Mouse (Mus musculus) CH12.LX (cell line): ENCODE measurements around the gene Prkcsh. TPM values are rescaled to one million over a fixed set of nuclear protein-coding genes. Genes with fewer than 3 reads are reported as not detected.

ENCODE experiments used
- DNase-seq: peaks from one replicate; pipeline ENCODE4 v3.0.0-alpha.2; 2013; ENCODE audit errors: extremely low read depth
- H3K27ac ChIP-seq: 2 replicates; pipeline ENCODE4 v1.5.1; 2012; ENCODE audit warnings: low read depth, mild to moderate bottlenecking, control low read depth, moderate library complexity; ENCODE audit not compliant: insufficient read depth
- H3K27me3 ChIP-seq: replicated peaks from 2 replicates; pipeline ENCODE3; 2012; ENCODE audit warnings: inconsistent platforms
- H3K36me3 ChIP-seq, 2 experiments: replicated peaks in 1 of 2; 2 replicates each; pipeline versions ENCODE3 to v1.6.1; 2012; ENCODE audit warnings: inconsistent platforms in 1 of 2, low read length in 1 of 2, mild to moderate bottlenecking in 1 of 2, mixed read lengths in 1 of 2, moderate library complexity in 1 of 2; ENCODE audit not compliant: control insufficient read depth in 1 of 2, insufficient read depth in 1 of 2
- H3K4me1 ChIP-seq, 2 experiments: 2 replicates each; pipeline ENCODE4 v1.6.1; 2012; ENCODE audit warnings: inconsistent platforms in 1 of 2, moderate library complexity in 1 of 2; ENCODE audit not compliant: insufficient read depth in 2 of 2, control insufficient read depth in 1 of 2
- H3K4me2 ChIP-seq: 2 replicates; pipeline ENCODE4 v1.6.1; 2012; ENCODE audit warnings: low read depth, mild to moderate bottlenecking, control low read depth; ENCODE audit not compliant: poor library complexity, insufficient read depth, severe bottlenecking
- H3K4me3 ChIP-seq, 3 experiments: fragments of 150-350 bp in 1 of 3; sonication (generic) in 1 of 3; replicated peaks in 1 of 3; 2 replicates each; pipeline versions ENCODE3 to v1.5.1; 2011 to 2012; ENCODE audit warnings: low read depth in 2 of 3, low read length in 2 of 3, mild to moderate bottlenecking in 2 of 3, moderate library complexity in 2 of 3, control low read depth in 1 of 3, improper control_type of control experiment in 1 of 3, inconsistent platforms in 1 of 3, mixed read lengths in 1 of 3; ENCODE audit not compliant: poor library complexity in 1 of 3
- H3K79me2 ChIP-seq: replicated peaks from 2 replicates; pipeline ENCODE4 v1.6.1; 2012; ENCODE audit warnings: mild to moderate bottlenecking, moderate library complexity; ENCODE audit not compliant: control insufficient read depth, poor library complexity, insufficient read depth, severe bottlenecking; ENCODE audit errors: extremely low read depth
- H3K9ac ChIP-seq: 2 replicates; pipeline ENCODE4 v1.6.1; 2012; ENCODE audit warnings: low read depth, mild to moderate bottlenecking, control low read depth, moderate library complexity; ENCODE audit not compliant: insufficient read depth
- H3K9me3 ChIP-seq: replicated peaks from 2 replicates; pipeline ENCODE3; 2012; ENCODE audit warnings: low read length, inconsistent platforms, mixed read lengths
- BHLHE40 ChIP-seq: IDR thresholded peaks from 2 replicates; pipeline ENCODE4 v1.6.1; 2011; ENCODE audit warnings: mild to moderate bottlenecking, low read depth, low read length, improper control_type of control experiment
- CHD1 ChIP-seq: IDR thresholded peaks from 2 replicates; pipeline ENCODE4 v1.6.1; 2012; ENCODE audit warnings: low read depth, low read length, improper control_type of control experiment, inconsistent platforms
- CHD2 ChIP-seq: IDR thresholded peaks from 2 replicates; pipeline ENCODE4 v1.6.1; 2011; ENCODE audit warnings: low read length, improper control_type of control experiment
- CTCF ChIP-seq, 2 experiments: IDR thresholded peaks in 1 of 2; conservative IDR thresholded peaks in 1 of 2; 2 replicates each; pipeline ENCODE4 v1.5.1; 2011 to 2012; ENCODE audit warnings: low read depth in 2 of 2, low read length in 2 of 2, improper control_type of control experiment in 1 of 2, inconsistent platforms in 1 of 2, mild to moderate bottlenecking in 1 of 2, moderate library complexity in 1 of 2
- E2F4 ChIP-seq: IDR thresholded peaks from 2 replicates; pipeline ENCODE4 v1.6.1; 2011; ENCODE audit warnings: low read depth, low read length, improper control_type of control experiment; ENCODE audit not compliant: insufficient replicate concordance
- ELF1 ChIP-seq: IDR thresholded peaks from 2 replicates; pipeline ENCODE4 v1.6.1; 2014; ENCODE audit warnings: low read depth, mild to moderate bottlenecking, inconsistent platforms, low read length, improper control_type of control experiment
- EP300 ChIP-seq: IDR thresholded peaks from 2 replicates; pipeline ENCODE4 v1.6.1; 2011; ENCODE audit warnings: low read length, improper control_type of control experiment
- ETS1 ChIP-seq: conservative IDR thresholded peaks from 2 replicates; pipeline ENCODE4 v1.6.1; 2012; ENCODE audit warnings: low read depth, mild to moderate bottlenecking, inconsistent platforms, low read length, improper control_type of control experiment, moderate library complexity
- GABPA ChIP-seq: IDR thresholded peaks from 2 replicates; pipeline ENCODE4 v1.6.1; 2012; ENCODE audit warnings: low read depth, low read length, improper control_type of control experiment, inconsistent platforms; ENCODE audit not compliant: insufficient replicate concordance
- HCFC1 ChIP-seq: IDR thresholded peaks from 2 replicates; pipeline ENCODE4 v1.6.1; 2012; ENCODE audit warnings: low read depth, mild to moderate bottlenecking, inconsistent platforms, low read length, improper control_type of control experiment
- IRF4 ChIP-seq: IDR thresholded peaks from 2 replicates; pipeline ENCODE4 v1.6.1; 2014; ENCODE audit warnings: low read depth, mild to moderate bottlenecking, inconsistent platforms, low read length, improper control_type of control experiment
- JUN ChIP-seq: IDR thresholded peaks from 2 replicates; pipeline ENCODE4 v1.6.1; 2011; ENCODE audit warnings: low read depth, mild to moderate bottlenecking, low read length, improper control_type of control experiment, moderate library complexity; ENCODE audit not compliant: insufficient read depth
- JUND ChIP-seq: conservative IDR thresholded peaks from 2 replicates; pipeline ENCODE4 v1.6.1; 2011; ENCODE audit warnings: low read depth, low read length, improper control_type of control experiment
- KAT2A ChIP-seq: IDR thresholded peaks from 2 replicates; pipeline ENCODE4 v1.6.1; 2012; ENCODE audit warnings: low read length, improper control_type of control experiment, inconsistent platforms; ENCODE audit not compliant: insufficient replicate concordance
- MAFK ChIP-seq: IDR thresholded peaks from 2 replicates; pipeline ENCODE4 v1.6.1; 2011; ENCODE audit warnings: low read length, improper control_type of control experiment; ENCODE audit not compliant: insufficient replicate concordance
- MAX ChIP-seq: IDR thresholded peaks from 2 replicates; pipeline ENCODE4 v1.6.1; 2011; ENCODE audit warnings: low read length, improper control_type of control experiment
- MEF2A ChIP-seq: IDR thresholded peaks from 2 replicates; pipeline ENCODE4 v1.6.1; 2014; ENCODE audit warnings: low read depth, mild to moderate bottlenecking, inconsistent platforms, low read length, improper control_type of control experiment, borderline replicate concordance
- MXI1 ChIP-seq: IDR thresholded peaks from 2 replicates; pipeline ENCODE4 v1.6.1; 2011; ENCODE audit warnings: mild to moderate bottlenecking, low read depth, low read length, improper control_type of control experiment
- MYC ChIP-seq: IDR thresholded peaks from 2 replicates; pipeline ENCODE4 v1.6.1; 2011; ENCODE audit warnings: low read depth, mild to moderate bottlenecking, improper control_type of control experiment, low read length
- NELFE ChIP-seq: IDR thresholded peaks from 2 replicates; pipeline ENCODE4 v1.6.1; 2011; ENCODE audit warnings: low read depth, low read length, improper control_type of control experiment
- NRF1 ChIP-seq: IDR thresholded peaks from 2 replicates; pipeline ENCODE4 v1.6.1; 2014; ENCODE audit warnings: low read depth, mild to moderate bottlenecking, inconsistent platforms, low read length, improper control_type of control experiment, moderate library complexity
- PAX5 ChIP-seq: IDR thresholded peaks from 2 replicates; pipeline ENCODE4 v1.6.1; 2012; ENCODE audit warnings: low read length, inconsistent platforms, mixed read lengths
- POLR2A ChIP-seq: IDR thresholded peaks from 2 replicates; pipeline ENCODE4 v1.6.1; 2011; ENCODE audit warnings: low read depth, mild to moderate bottlenecking, improper control_type of control experiment, low read length
- POLR2AphosphoS2 ChIP-seq: IDR thresholded peaks from 2 replicates; pipeline ENCODE4 v1.6.1; 2011; ENCODE audit warnings: low read depth, low read length, improper control_type of control experiment
- RAD21 ChIP-seq: IDR thresholded peaks from 2 replicates; pipeline ENCODE4 v1.6.1; 2011; ENCODE audit warnings: low read depth, mild to moderate bottlenecking, low read length, improper control_type of control experiment, moderate library complexity
- RCOR1 ChIP-seq: conservative IDR thresholded peaks from 2 replicates; pipeline ENCODE4 v1.6.1; 2012; ENCODE audit warnings: low read depth, mild to moderate bottlenecking, inconsistent platforms, low read length, improper control_type of control experiment
- SIN3A ChIP-seq: IDR thresholded peaks from 2 replicates; pipeline ENCODE4 v1.6.1; 2012; ENCODE audit warnings: low read length, improper control_type of control experiment, inconsistent platforms
- SMC3 ChIP-seq: IDR thresholded peaks from 2 replicates; pipeline ENCODE4 v1.6.1; 2011; ENCODE audit warnings: low read depth, low read length, improper control_type of control experiment
- TBP ChIP-seq: conservative IDR thresholded peaks from 2 replicates; pipeline ENCODE4 v1.6.1; 2011; ENCODE audit warnings: low read depth, low read length, improper control_type of control experiment
- TCF12 ChIP-seq: IDR thresholded peaks from 2 replicates; pipeline ENCODE4 v1.6.1; 2014; ENCODE audit warnings: low read depth, mild to moderate bottlenecking, inconsistent platforms, low read length, improper control_type of control experiment
- UBTF ChIP-seq: IDR thresholded peaks from 2 replicates; pipeline ENCODE4 v1.6.1; 2012; ENCODE audit warnings: low read depth, mild to moderate bottlenecking, inconsistent platforms, low read length, improper control_type of control experiment, moderate library complexity
- USF1 ChIP-seq: IDR thresholded peaks from 2 replicates; pipeline ENCODE4 v1.6.1; 2014; ENCODE audit warnings: low read depth, mild to moderate bottlenecking, inconsistent platforms, low read length, improper control_type of control experiment
- USF2 ChIP-seq: conservative IDR thresholded peaks from 2 replicates; pipeline ENCODE4 v1.6.1; 2011; ENCODE audit warnings: low read depth, low read length, improper control_type of control experiment
- ZC3H11A ChIP-seq: IDR thresholded peaks from 2 replicates; pipeline ENCODE4 v1.6.1; 2012; ENCODE audit warnings: low read depth, mild to moderate bottlenecking, inconsistent platforms, low read length, improper control_type of control experiment
- ZKSCAN1 ChIP-seq: IDR thresholded peaks from 2 replicates; pipeline ENCODE4 v1.6.1; 2012; ENCODE audit warnings: low read depth, inconsistent platforms, low read length, improper control_type of control experiment, borderline replicate concordance
- ZMIZ1 ChIP-seq: IDR thresholded peaks from 2 replicates; pipeline ENCODE4 v1.6.1; 2012; ENCODE audit warnings: low read depth, mild to moderate bottlenecking, inconsistent platforms, low read length, improper control_type of control experiment
- ZNF384 ChIP-seq: IDR thresholded peaks from 2 replicates; pipeline ENCODE4 v1.6.1; 2012; ENCODE audit warnings: low read depth, low read length, improper control_type of control experiment, inconsistent platforms
- dilution Hi-C: fragments of 300-500 bp; cut with MboI; formaldehyde crosslinking; loops from 2 replicates; pipeline ENCODE4 v1.14.3; 2020; ENCODE audit warnings: low sequenced_read_pairs; ENCODE audit not compliant: extremely low pct_unique_long_range_greater_than_20kb, extremely low pct_ligation_motif_present
- in situ Hi-C: fragments of 300-500 bp; cut with MboI; formaldehyde crosslinking; loops from 3 replicates; pipeline ENCODE4 v1.14.3; 2019; ENCODE audit warnings: low sequenced_read_pairs, low pct_ligation_motif_present, low pct_unique_long_range_greater_than_20kb, mixed read lengths
- polyA plus RNA-seq: library from polyadenylated mRNA; unstranded; fragments of >175 nt; gene quantifications from 2 replicates; pipeline ENCODE4 v1.2.1, GENCODE M21; 2012; ENCODE audit warnings: low read depth; ENCODE audit not compliant: insufficient read length
- total RNA-seq, 2 experiments: library from RNA; depleted of rRNA; stranded (reverse); fragments of 300-350 nt in 1 of 2; fragments of >200 nt in 1 of 2; gene quantifications; 2 replicates each; pipeline ENCODE4 v1.2.3; 2012 to 2014

Prkcsh gene
- total RNA-seq (2012; rRNA removed) = 144 and 160 TPM in 2 replicates
- total RNA-seq (2014; rRNA removed) = 65.5 and 72.1 TPM in 2 replicates
- polyA plus RNA-seq = 143 and 148 TPM in 2 replicates

- no peaks in the 10 kb centered on the region for H3K9me3 ChIP-seq
- peaks cover 22% of the 10 kb centered on the region for H3K27me3 ChIP-seq
- in situ Hi-C loops (loop anchor here (5.0 kb wide), 1 partner anchor 40 kb away; the partner anchor contains the start of gene Epor), dilution Hi-C loops (no loop called here)
- peak within 1 kb of the TSS; percentile 84 for H3K9ac ChIP-seq
- H3K4me2 ChIP-seq = peak within 1 kb of the TSS; percentile 93
- peaks cover 34 to 38% of the 10 kb centered on the region in 2 experiments for H3K36me3 ChIP-seq
- peaks cover 8 to 36% of the 10 kb centered on the region in 2 experiments for H3K4me1 ChIP-seq
- DNase-seq = peak; percentile 99
- peak within 1 kb of the TSS; percentile 83 to 99 (median 89) for H3K4me3 ChIP-seq
- peaks cover 13% of the 10 kb centered on the region; the same call in 1 of the 2 replicates for H3K79me2 ChIP-seq
- H3K27ac ChIP-seq = peak within 1 kb of the TSS; percentile 48
- peak; percentile 10; the same call in 1 of the 2 replicates for TF ChIP-seq CHD2
- TF ChIP-seq MAFK = no peak
- peak; percentile 82 for TF ChIP-seq BHLHE40
- peak; percentile 98 for TF ChIP-seq MXI1
- TF ChIP-seq ZKSCAN1 = no peak
- peak; percentile 67; the same call in 1 of the 2 replicates for TF ChIP-seq TCF12
- TF ChIP-seq USF2 = peak; percentile 99
- TF ChIP-seq MAX = peak; percentile 98
- no peak; the same call in 1 of the 2 replicates for TF ChIP-seq GABPA
- peak; percentile 90 for TF ChIP-seq ELF1
- TF ChIP-seq USF1 = peak; percentile 100
- TF ChIP-seq SIN3A = peak; percentile 83
- TF ChIP-seq ZC3H11A = peak; percentile 99
- TF ChIP-seq NRF1 = peak; percentile 95
- peak; percentile 89 for TF ChIP-seq MYC
- TF ChIP-seq ZMIZ1 = peak; percentile 59; the same call in 1 of the 2 replicates
- no peak for TF ChIP-seq SMC3
- peak; percentile 54; the same call in 1 of the 2 replicates for TF ChIP-seq MEF2A
- TF ChIP-seq ETS1 = 0 out of 2 replicates have a peak, but pooled peaks have one; percentile 15
- TF ChIP-seq CHD1 = no peak
- TF ChIP-seq UBTF = no peak
- TF ChIP-seq KAT2A = peak; percentile 93; the same call in 1 of the 2 replicates
- no peak for TF ChIP-seq EP300
- TF ChIP-seq TBP = peak; percentile 83
- peak; percentile 100 for TF ChIP-seq RCOR1
- no peak for TF ChIP-seq E2F4
- no peak for TF ChIP-seq CTCF (conservative IDR thresholded peaks at IDR 0.05 in 1 of 2, IDR thresholded peaks at IDR 0.05 in 1 of 2; ENCODE audit: low read depth in 2 of 2, low read length in 2 of 2)
- no peak for TF ChIP-seq PAX5
- no peak for TF ChIP-seq JUND
- no peak for TF ChIP-seq JUN
- TF ChIP-seq POLR2A = peak; percentile 89
- peak; percentile 74; the same call in 1 of the 2 replicates for TF ChIP-seq POLR2AphosphoS2
- TF ChIP-seq HCFC1 = peak; percentile 97
- peak; percentile 69; the same call in 1 of the 2 replicates for TF ChIP-seq IRF4
- peak; percentile 88 for TF ChIP-seq NELFE
- TF ChIP-seq RAD21 = no peak
- TF ChIP-seq ZNF384 = no peak
These were observed at the start of gene Prkcsh, which contains the start of gene Ccdc151 for GRCm38 (mm10) chr9:22002194-22003162. TSS of gene Prkcsh (plus strand) at chr9:22002806. TSS of gene Ccdc151 (minus strand) at chr9:22002634.
